Mouse (Mus musculus) CH12.LX (cell line): Measurements from ENCODE around the gene Fam163b.

ENCODE experiments used
- BHLHE40 ChIP-seq: IDR thresholded peaks from 2 replicates; pipeline ENCODE4 v1.6.1; 2011; ENCODE audit warnings: mild to moderate bottlenecking, low read depth, low read length, improper control_type of control experiment
- CHD1 ChIP-seq: IDR thresholded peaks from 2 replicates; pipeline ENCODE4 v1.6.1; 2012; ENCODE audit warnings: low read depth, low read length, improper control_type of control experiment, inconsistent platforms
- E2F4 ChIP-seq: IDR thresholded peaks from 2 replicates; pipeline ENCODE4 v1.6.1; 2011; ENCODE audit warnings: low read depth, low read length, improper control_type of control experiment; ENCODE audit not compliant: insufficient replicate concordance
- EP300 ChIP-seq: IDR thresholded peaks from 2 replicates; pipeline ENCODE4 v1.6.1; 2011; ENCODE audit warnings: low read length, improper control_type of control experiment
- POLR2AphosphoS2 ChIP-seq: IDR thresholded peaks from 2 replicates; pipeline ENCODE4 v1.6.1; 2011; ENCODE audit warnings: low read depth, low read length, improper control_type of control experiment
- USF2 ChIP-seq: conservative IDR thresholded peaks from 2 replicates; pipeline ENCODE4 v1.6.1; 2011; ENCODE audit warnings: low read depth, low read length, improper control_type of control experiment

DNA sequence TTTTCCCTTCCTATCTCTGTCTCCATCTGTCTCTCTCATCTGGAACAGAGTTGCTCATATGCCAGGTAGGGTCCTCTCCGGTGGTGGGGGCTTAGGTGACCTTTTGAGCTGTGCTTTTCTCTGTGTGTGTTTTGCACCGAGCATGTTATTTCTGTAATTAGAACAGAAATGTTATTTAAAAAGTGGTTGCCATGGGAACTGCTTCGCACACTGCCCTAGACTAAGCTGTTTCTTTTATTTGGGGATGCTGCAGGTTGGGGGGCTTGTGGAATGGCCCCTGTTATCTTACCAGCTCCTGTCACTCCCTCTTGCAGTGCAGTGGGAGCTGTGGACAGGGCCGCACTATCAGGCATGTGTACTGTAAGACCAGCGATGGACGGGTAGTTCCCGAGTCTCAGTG lies 38.7 kb downstream of the Fam163b start:
- no peak for TF ChIP-seq USF2
- TF ChIP-seq POLR2AphosphoS2 = no peak
- no peak for TF ChIP-seq EP300
- no peak for TF ChIP-seq CHD1
- TF ChIP-seq BHLHE40 = no peak
- no peak for TF ChIP-seq E2F4
